Mouse (Mus musculus) neural tube, embryonic 14.5 days (tissue): ENCODE results near the gene Ctnna3. TPM values are rescaled to one million over a fixed set of nuclear protein-coding genes. Genes with fewer than 3 reads are reported as not detected.

Source experiments
- ATAC-seq: fragments of 200-750 bp; cut with Nextera tagmentation; 2 replicates; pipeline ENCODE4 v1.8.0; 2017; ENCODE audit warnings: low read depth, mild to moderate bottlenecking, moderate TSS enrichment, moderate library complexity
- H3K27ac ChIP-seq: fragments of 300-500 bp; sonication (generic); 2 replicates; pipeline ENCODE4 v1.5.1; 2014; ENCODE audit warnings: low read depth, mild to moderate bottlenecking, control low read depth, low read length, moderate library complexity, mixed read lengths
- H3K27me3 ChIP-seq: fragments of 300-500 bp; sonication (generic); 2 replicates; pipeline ENCODE4 v1.6.1; 2014; ENCODE audit warnings: low read length; ENCODE audit not compliant: control insufficient read depth, insufficient read depth
- H3K36me3 ChIP-seq: fragments of 300-500 bp; sonication (generic); 2 replicates; pipeline ENCODE4 v1.6.1; 2014; ENCODE audit warnings: low read length, mixed read lengths; ENCODE audit not compliant: control insufficient read depth, insufficient read depth
- H3K4me1 ChIP-seq: fragments of 300-500 bp; sonication (generic); 2 replicates; pipeline ENCODE4 v1.6.1; 2014; ENCODE audit warnings: low read length; ENCODE audit not compliant: control insufficient read depth, insufficient read depth
- H3K4me2 ChIP-seq: fragments of 300-500 bp; sonication (generic); 2 replicates; pipeline ENCODE4 v1.6.1; 2014; ENCODE audit warnings: mild to moderate bottlenecking, low read depth, low read length, control low read depth
- H3K4me3 ChIP-seq: fragments of 300-500 bp; sonication (generic); 2 replicates; pipeline ENCODE4 v1.5.1; 2014; ENCODE audit warnings: low read depth, low read length, control low read depth, mixed read lengths
- H3K9ac ChIP-seq: fragments of 300-500 bp; sonication (generic); replicated peaks from 2 replicates; pipeline ENCODE4 v1.6.1; 2014; ENCODE audit warnings: low read depth, mild to moderate bottlenecking, control low read depth, low read length, mixed read lengths
- H3K9me3 ChIP-seq: fragments of 300-500 bp; sonication (generic); 2 replicates; pipeline ENCODE4 v1.6.1; 2016; ENCODE audit warnings: low read length; ENCODE audit not compliant: control insufficient read depth
- WGBS: fragments of 180-500 bp; shearing (Covaris S2); extraction: QIAGEN DNeasy Blood & Tissue Kit; methylation state at CpG from one replicate; pipeline ENCODE4 v1.1.7; 2014; 5-methylcytosine and 5-hydroxymethylcytosine counted together
- polyA plus RNA-seq: library from polyadenylated mRNA; unstranded; fragments of >200 nt; fragmentation: Nextera tagmentation; extraction: Ambion mirVana; gene quantifications from 2 replicates; pipeline ENCODE4 v1.2.1, GENCODE M21; 2014

Gene Ctnna3
- polyA plus RNA-seq, 1 experiment from 2014 or later: 16.5 TPM

- ATAC-seq: no peak
These were observed 246.4 kb downstream of the Ctnna3 start for GRCm38 (mm10) chr10:63676343-63676742.

GRCm38 (mm10) chr10:63689233-63689632 is 259.3 kb downstream of the Ctnna3 start:
- H3K27me3 ChIP-seq: no peaks in the 10 kb centered on the region
- no peak overlapping the region for H3K27ac ChIP-seq
- no peak overlapping the region for H3K4me2 ChIP-seq
- WGBS: 24% methylated on average over 3 of the region's 3 CpGs
- H3K4me3 ChIP-seq: no peak overlapping the region
- no peaks in the 10 kb centered on the region for H3K36me3 ChIP-seq
- H3K4me1 ChIP-seq: no peaks in the 10 kb centered on the region
- H3K9ac ChIP-seq: no peak overlapping the region
- H3K9me3 ChIP-seq: no peaks in the 10 kb centered on the region
- ATAC-seq: no peak

More at GRCm38 (mm10) chr10:63676343-63676742, 246.4 kb downstream of the Ctnna3 start:
- Histone ChIP-seq H3K9ac (no peak overlapping the region), H3K4me3 (no peak overlapping the region), H3K36me3 (no peaks in the 10 kb centered on the region), H3K27me3 (no peaks in the 10 kb centered on the region), H3K27ac (no peak overlapping the region), H3K4me2 (no peak overlapping the region), H3K4me1 (no peaks in the 10 kb centered on the region), H3K9me3 (no peaks in the 10 kb centered on the region)
- 91% methylated on average over 6 of the region's 6 CpGs for WGBS

DNA sequence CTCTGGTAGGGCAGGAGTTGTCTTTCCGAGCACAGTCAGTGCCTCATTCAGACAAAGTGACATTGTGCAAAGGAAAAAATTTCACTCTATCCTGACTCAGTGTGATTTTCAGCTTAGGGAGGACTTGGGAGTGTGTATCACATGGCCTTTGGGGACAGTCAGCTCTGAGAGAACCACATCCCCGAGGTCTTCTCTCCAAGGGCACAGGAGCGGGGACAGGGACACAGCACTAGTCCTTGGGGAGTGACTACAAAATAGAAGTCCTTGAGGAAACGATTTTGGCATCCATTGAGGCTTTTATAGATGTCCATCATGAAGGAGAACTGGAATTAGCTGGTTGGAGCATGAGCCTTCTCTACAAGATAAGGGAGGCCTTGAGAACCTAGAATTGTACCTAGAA is 259.8 kb downstream of the Ctnna3 start:
- H3K4me1 ChIP-seq: no peaks in the 10 kb centered on the region
- no peak overlapping the region for H3K4me3 ChIP-seq
- no peaks in the 10 kb centered on the region for H3K36me3 ChIP-seq
- H3K4me2 ChIP-seq: no peak overlapping the region
- no peaks in the 10 kb centered on the region for H3K9me3 ChIP-seq
- no peaks in the 10 kb centered on the region for H3K27me3 ChIP-seq
- ATAC-seq: no peak
- 50% methylated on average over 4 of the region's 4 CpGs for WGBS
- no peak overlapping the region for H3K9ac ChIP-seq
- H3K27ac ChIP-seq: no peak overlapping the region

DNA sequence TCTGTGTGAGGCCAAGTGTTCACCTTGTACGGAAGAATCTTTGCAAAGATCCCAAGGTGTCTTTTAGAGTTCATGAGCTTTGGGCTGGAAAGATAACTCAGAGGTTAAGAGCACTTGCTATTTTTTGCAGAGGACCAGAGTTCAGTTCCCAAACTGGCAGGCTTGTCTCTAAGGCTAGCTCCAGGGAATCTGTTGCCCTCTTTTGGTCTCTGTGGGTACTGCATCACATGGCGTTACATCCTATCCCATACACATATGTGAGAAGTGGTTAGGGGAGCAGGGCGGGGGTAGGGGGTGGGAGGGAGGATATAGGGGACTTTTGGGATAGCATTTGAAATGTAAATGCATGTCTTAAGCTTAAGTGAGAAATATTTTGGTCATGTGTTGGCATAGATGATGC is 262.1 kb downstream of the Ctnna3 start:
- no peak for ATAC-seq
- 44% methylated on average over 3 of the region's 3 CpGs for WGBS

GRCm38 (mm10) chr10:63710211-63710610 is 280.3 kb downstream of the Ctnna3 start:
- no peak overlapping the region for H3K27ac ChIP-seq
- H3K9me3 ChIP-seq: no peaks in the 10 kb centered on the region
- no peak overlapping the region for H3K9ac ChIP-seq
- no peaks in the 10 kb centered on the region for H3K27me3 ChIP-seq
- H3K36me3 ChIP-seq: no peaks in the 10 kb centered on the region
- no peaks in the 10 kb centered on the region for H3K4me1 ChIP-seq
- H3K4me2 ChIP-seq: no peak overlapping the region
- H3K4me3 ChIP-seq: no peak overlapping the region
- ATAC-seq: no peak
- 84% methylated on average over 6 of the region's 6 CpGs for WGBS

More for the DNA sequence above, 262.1 kb downstream of the Ctnna3 start:
- Histone ChIP-seq H3K9ac (no peak overlapping the region), H3K9me3 (no peaks in the 10 kb centered on the region), H3K4me3 (no peak overlapping the region), H3K4me2 (no peak overlapping the region), H3K4me1 (no peaks in the 10 kb centered on the region), H3K27me3 (no peaks in the 10 kb centered on the region), H3K36me3 (no peaks in the 10 kb centered on the region), H3K27ac (no peak overlapping the region)

DNA sequence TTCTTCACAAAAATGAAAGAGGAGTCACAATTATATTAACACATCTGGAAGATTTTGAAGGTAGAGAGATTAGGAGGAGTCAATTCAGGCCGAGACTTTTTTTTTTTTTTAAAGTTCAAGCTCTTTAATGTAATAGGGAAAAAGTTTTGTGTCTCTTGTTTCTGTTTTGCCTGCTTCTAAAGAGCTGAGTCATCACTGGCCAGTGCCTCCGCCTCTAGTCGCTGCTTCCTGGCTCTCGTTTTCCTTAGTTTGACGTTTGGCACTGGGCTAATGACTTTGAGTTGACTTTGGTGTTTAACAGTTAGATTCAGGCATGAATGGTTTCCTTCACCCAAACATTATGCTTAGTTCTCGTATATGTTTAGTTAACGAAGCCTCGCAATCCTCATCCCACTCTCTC is 282.6 kb downstream of the Ctnna3 start:
- Histone ChIP-seq H3K27ac (no peak overlapping the region), H3K36me3 (no peaks in the 10 kb centered on the region), H3K4me1 (no peaks in the 10 kb centered on the region), H3K4me3 (no peak overlapping the region), H3K9me3 (no peaks in the 10 kb centered on the region), H3K9ac (no peak overlapping the region), H3K4me2 (no peak overlapping the region), H3K27me3 (no peaks in the 10 kb centered on the region)
- WGBS: 85% methylated on average over 8 of the region's 8 CpGs
- no peak for ATAC-seq

GRCm38 (mm10) chr10:63714151-63714550 is 284.3 kb downstream of the Ctnna3 start:
- H3K9me3 ChIP-seq: no peaks in the 10 kb centered on the region
- no peak overlapping the region for H3K27ac ChIP-seq
- no peak overlapping the region for H3K4me3 ChIP-seq
- H3K36me3 ChIP-seq: no peaks in the 10 kb centered on the region
- H3K4me2 ChIP-seq: no peak overlapping the region
- no peaks in the 10 kb centered on the region for H3K4me1 ChIP-seq
- H3K9ac ChIP-seq: no peak overlapping the region
- 93% methylated on average over 4 of the region's 4 CpGs for WGBS
- no peak for ATAC-seq
- no peaks in the 10 kb centered on the region for H3K27me3 ChIP-seq

DNA sequence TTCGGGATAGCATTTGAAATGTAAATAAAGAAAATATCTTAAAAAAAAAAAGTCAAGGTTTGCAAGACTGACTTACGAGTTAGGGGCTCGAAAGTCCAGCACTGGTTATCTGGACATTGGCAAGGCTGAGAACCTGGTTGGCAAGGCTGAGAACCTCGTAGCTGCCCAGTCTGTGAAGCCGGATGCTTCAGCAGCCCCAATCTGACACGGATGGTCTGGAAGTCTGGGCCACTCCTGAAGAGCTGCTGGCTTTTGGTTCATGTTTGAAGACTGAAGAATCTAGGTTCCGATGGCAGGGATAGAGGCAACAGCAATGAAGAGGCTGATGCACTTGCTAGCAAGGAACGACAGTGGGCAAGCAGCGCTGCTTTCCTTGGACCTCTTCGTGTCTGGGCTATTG is 339.0 kb downstream of the Ctnna3 start:
- no peak overlapping the region for H3K4me3 ChIP-seq
- H3K27ac ChIP-seq: no peak overlapping the region
- 0 out of 2 replicates have a peak, but pooled peaks cover 2% of the 10 kb centered on the region for H3K4me1 ChIP-seq
- no peak overlapping the region for H3K4me2 ChIP-seq
- H3K9me3 ChIP-seq: no peaks in the 10 kb centered on the region
- no peaks in the 10 kb centered on the region for H3K36me3 ChIP-seq
- WGBS: 93% methylated on average over 10 of the region's 10 CpGs
- ATAC-seq: no peak
- no peaks in the 10 kb centered on the region for H3K27me3 ChIP-seq
- H3K9ac ChIP-seq: no peak overlapping the region

GRCm38 (mm10) chr10:63771656-63772055 is 341.8 kb downstream of the Ctnna3 start:
- Histone ChIP-seq H3K4me2 (no peak overlapping the region), H3K36me3 (no peaks in the 10 kb centered on the region), H3K27ac (no peak overlapping the region), H3K4me1 (0 out of 2 replicates have a peak, but pooled peaks cover 2% of the 10 kb centered on the region), H3K9me3 (no peaks in the 10 kb centered on the region), H3K4me3 (no peak overlapping the region), H3K9ac (no peak overlapping the region), H3K27me3 (no peaks in the 10 kb centered on the region)
- peak; percentile 79 for ATAC-seq
- WGBS: 39% methylated on average over 7 of the region's 7 CpGs
